Mouse (Mus musculus): ENCODE measurements around the gene Rcn1. TPM values are rescaled to one million over a fixed set of nuclear protein-coding genes. Genes with fewer than 3 reads are reported as not detected.

Gene Rcn1
- total RNA-seq, 4 experiments from 2014 or later: 30.1 to 33.9 (median 30.5) TPM

- DNase-seq (ENCODE audit: low spot score in 2 of 2): no peak
Measured at GRCm38 (mm10) chr2:105339993-105340392, 59.1 kb downstream of the Rcn1 start.

DNA sequence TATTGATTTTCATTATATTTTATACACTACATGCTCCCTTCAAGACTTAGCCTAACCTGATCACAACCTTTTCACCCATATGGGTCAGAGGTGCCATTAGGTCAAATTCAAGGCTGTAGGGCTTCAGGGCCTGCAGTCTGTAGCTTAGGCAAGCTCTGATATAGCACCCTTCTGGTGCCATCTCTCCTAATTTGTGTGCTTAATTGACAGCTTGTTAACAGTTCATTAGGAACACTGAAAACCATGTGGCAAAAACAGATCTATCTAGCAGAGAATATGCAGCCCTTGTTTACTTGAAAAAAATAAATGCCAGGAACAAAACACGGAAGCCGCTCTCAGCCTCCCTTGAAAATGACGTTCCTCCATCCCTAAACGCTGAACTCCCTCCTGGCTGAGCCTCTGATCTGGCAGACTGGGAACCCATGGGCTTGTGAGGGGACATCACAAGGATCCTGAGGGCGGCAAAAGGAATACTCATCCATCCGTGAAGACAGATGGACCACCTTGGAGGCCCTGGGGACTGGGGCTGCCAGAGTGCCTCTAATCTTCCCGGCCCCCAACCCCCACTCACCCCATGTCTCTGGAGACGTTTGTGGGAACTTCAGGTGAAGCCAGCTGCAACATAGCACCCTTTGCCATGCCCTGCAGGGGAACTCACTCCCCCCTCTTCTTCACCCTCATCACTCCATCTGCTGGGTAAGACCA, 61.8 kb downstream of the Rcn1 start:
- no peak for DNase-seq (ENCODE audit: low spot score in 2 of 2)

DNA sequence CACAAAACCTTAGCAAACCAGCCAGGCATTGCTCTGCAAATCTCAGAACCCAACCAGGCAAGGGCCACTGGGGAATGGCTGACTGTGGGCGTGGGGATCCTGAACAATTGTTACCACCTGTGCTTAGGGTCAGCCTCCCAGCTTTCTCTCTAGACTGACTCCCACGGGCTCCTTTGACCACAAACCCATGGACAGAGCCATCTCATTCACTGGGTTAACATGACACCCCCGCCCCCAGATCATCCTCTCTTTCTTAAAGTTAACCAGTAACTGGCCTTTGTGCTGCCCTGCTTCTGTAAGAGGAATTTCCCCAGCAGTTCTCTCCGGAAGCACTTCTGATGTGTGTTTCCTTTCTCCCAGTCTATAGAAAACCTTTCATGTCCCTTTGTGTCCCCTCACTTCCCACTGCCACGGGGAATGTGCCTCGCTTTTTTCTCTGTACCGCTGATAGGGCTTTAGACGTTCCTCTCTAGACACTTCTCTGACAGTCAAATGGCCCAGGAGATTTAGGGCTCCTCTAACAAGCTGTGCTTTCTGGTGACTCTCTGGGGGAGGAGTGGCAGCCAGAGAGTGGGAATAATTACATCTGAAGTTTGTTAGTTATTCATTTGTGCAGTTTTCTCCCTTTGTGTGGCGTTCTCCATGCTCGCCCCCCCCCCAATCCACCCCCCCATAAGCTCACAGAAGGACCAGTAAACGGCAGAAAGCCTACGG, 62.6 kb downstream of the Rcn1 start:
- DNase-seq (ENCODE audit: low spot score in 2 of 2): no peak

Other genes with a start within 250 kb of the Rcn1 start
- under 1 TPM in 1 of 4 experiments, not detected in 3; 0.23 TPM for gene Them7, start 175.0 kb downstream of the Rcn1 start, total RNA-seq (2022)

Data from left cerebral cortex, adult 8-10 months (tissue).